ENCODE assay signal across 28 mouse cellular contexts in the genomic region with DNA sequence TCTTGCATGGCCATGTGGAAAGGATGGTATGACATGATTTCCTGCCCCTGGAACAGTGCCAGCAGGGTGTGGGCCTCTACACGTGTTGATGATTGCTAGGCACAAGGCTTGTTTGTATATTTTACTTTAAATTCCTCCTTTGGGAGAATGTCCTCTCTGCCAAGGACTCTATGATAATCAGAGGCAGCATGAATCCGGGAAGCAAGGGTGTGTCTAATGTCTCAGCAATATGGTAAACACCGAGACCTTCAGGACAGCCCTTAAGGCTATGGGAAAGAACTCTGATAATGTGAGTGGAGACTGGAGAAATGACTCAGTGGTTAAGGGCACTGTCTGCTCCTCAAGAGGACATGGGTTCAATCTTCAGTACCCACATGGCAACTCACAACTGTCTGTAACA. TPM values are rescaled to one million over a fixed set of nuclear protein-coding genes. Genes with fewer than 3 reads are reported as not detected.
"Had no signal": no experiment of that assay in that cellular context is flagged by ENCODE, and none has a peak within 500 bp of the region (broad histone marks: within the 10 kb centered on the region; RNA-seq: fewer than 3 reads in every experiment).

No protein-coding gene starts in this region.

- H3K36me3 ChIP-seq: heart, embryonic 13.5 days; heart, embryonic 15.5 days; hindbrain, embryonic 10.5 days; hindbrain, embryonic 12.5 days; intestine, embryonic 15.5 days; kidney, embryonic 15.5 days; limb, embryonic 10.5 days; limb, embryonic 12.5 days had no signal

- H3K4me3 ChIP-seq: gastrocnemius, adult 2 months; heart, embryonic 13.5 days; heart, embryonic 15.5 days; hindbrain, embryonic 10.5 days; hindbrain, embryonic 12.5 days; intestine, embryonic 15.5 days; kidney, embryonic 15.5 days; layer of hippocampus, adult 2 months; left cerebral cortex, adult 2 months; limb, embryonic 10.5 days; limb, embryonic 12.5 days had no signal

- H3K4me1 ChIP-seq: intestine, embryonic 15.5 days had no signal

- H3K9ac ChIP-seq: heart, embryonic 13.5 days; heart, embryonic 15.5 days; hindbrain, embryonic 12.5 days; hindbrain, embryonic 14.5 days; intestine, embryonic 15.5 days; kidney, embryonic 15.5 days; limb, embryonic 12.5 days had no signal

- H3K27ac ChIP-seq: gastrocnemius, adult 2 months; heart, embryonic 13.5 days; heart, embryonic 15.5 days; hindbrain, embryonic 10.5 days; hindbrain, embryonic 12.5 days; hindbrain, embryonic 14.5 days; intestine, embryonic 15.5 days; kidney, embryonic 15.5 days; kidney, postnatal 0 days; layer of hippocampus, adult 2 months; left cerebral cortex, adult 2 months; limb, embryonic 10.5 days; limb, embryonic 12.5 days had no signal

- H3K4me2 ChIP-seq: heart, embryonic 11.5 days; heart, embryonic 13.5 days; heart, embryonic 15.5 days; hindbrain, embryonic 12.5 days; hindbrain, embryonic 14.5 days; intestine, embryonic 15.5 days; kidney, embryonic 15.5 days; limb, embryonic 12.5 days had no signal

- ATAC-seq: forebrain, embryonic 16.5 days; hindbrain, embryonic 16.5 days; inflammation-experienced regulatory T-cells, adult 6 months; intestine, embryonic 15.5 days; intestine, postnatal 0 days had no signal

- DNase-seq: gastrocnemius, adult 2 months; gastrocnemius, postnatal 10 days; gastrocnemius, postnatal 25 days; heart, adult 18-20 months; heart, postnatal 14 days; heart, postnatal 36 days; kidney, adult 2 months; kidney, adult 9 months; kidney, postnatal 25 days; kidney, postnatal 4 days; liver had no signal

- H3K9me3 ChIP-seq: heart, embryonic 13.5 days; heart, embryonic 15.5 days; hindbrain, embryonic 10.5 days; hindbrain, embryonic 12.5 days; intestine, embryonic 15.5 days; kidney, embryonic 15.5 days; limb, embryonic 10.5 days; limb, embryonic 12.5 days had no signal

RNA-seq across cellular contexts. Expression of gene Kcna5, which starts 23.1 kb away (rescaled TPM):
- polyA plus RNA-seq: inflammation-experienced regulatory T-cells, adult 6 months had no signal
